Mouse (Mus musculus): Measurements from ENCODE around the gene Sbno2.

DNA sequence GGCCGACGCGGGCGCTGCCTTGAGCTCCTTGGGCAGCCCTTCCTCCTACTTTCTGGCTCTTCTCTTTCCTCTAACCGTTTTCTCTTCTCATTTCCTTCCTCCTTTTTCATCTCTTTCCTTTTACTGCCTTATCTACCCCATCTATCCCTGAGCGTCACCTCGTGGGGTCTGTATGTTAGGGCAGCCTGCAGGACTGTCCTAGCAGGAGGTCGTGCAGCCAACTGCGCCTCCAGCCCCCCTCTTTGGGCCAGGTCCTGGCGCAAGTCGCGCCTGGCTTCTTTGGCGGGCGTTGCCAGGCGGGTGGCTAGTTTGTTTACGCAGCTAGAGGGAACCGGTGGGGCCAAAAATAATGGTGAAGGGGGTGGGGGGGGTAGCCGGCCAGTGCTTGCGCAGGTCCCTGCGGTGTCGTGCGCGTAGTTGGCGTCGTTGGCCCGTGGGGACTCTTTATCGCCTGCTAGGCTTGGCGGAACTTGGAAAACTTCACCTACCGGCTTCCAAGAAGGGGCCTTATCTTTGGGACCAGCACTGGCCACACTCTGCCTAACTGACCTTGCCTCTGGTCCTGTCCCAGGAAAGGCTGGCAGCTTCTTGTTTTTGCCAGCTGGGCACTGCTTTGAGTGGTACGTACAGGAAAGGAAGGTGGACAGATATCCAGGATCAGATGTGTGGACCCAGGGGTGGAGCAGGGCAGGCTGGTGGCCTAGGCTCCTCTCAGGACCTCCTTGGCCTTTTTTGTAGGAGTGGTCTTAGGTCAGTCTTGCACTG lies 11.7 kb upstream of the Sbno2 start:
- TF ChIP-seq CTCF (conservative IDR thresholded peaks at IDR 0.05; ENCODE audit: insufficient read depth, insufficient read length, low read depth, low read length) (no peak), POLR2A (IDR thresholded peaks at IDR 0.05; ENCODE audit: low read depth, low read length) (no peak)

Measured in kidney, adult 2 months (tissue).